Mouse (Mus musculus) kidney, adult 9 months (tissue): Measurements from ENCODE around the gene Tmpo.

ENCODE experiments used
- DNase-seq: peaks from one replicate; pipeline ENCODE4 v3.0.0; 2022

The Tmpo gene

DNA sequence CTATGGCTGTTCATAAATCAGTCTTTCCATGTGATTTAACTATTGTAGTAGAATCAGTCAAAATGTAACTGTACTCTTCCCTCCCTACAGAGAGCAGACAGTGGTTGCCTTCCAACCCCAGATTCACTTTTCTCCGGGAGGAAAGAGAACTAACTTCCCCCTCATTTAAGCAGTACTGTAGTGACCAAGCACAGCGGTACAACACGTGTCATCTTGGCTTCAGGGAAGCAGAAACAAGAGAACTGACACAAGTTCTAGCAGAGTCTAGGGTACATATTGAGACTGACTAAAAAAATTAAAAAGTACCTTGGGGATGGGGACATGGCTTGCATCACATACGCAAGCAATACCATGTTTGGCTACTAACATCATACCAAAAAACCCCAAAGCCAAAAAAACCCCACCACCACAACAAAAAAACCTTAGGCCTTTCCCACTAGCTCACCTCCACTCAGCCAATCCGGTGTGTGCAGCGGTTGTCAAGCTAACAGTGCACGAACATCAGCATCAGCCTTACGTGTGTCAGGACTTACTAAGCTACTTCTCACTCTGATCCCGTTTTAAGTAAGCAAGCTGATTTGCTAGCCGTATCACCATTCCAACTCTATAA lies 27.1 kb downstream of the Tmpo start:
- DNase-seq, result no peak

DNA sequence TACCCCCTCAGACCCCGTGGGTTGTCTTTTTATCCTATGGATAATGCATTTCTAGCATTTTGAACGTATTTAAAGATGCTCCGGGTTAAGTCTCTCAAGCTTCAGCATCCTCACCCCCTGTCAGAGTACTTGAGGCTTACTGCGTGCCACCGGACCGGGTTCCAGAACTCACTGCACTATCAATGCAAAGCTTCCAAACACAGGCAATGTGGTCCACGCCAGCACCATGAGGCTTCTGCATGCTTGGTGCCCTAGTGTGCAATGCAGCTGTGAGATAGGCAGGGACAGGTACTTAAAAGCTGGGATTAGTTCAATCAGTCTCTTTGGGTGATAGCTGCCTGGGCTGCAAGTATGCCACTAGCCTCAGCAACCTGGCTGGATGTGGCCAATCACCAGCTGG lies 35.7 kb downstream of the Tmpo start:
- no peak for DNase-seq

DNA sequence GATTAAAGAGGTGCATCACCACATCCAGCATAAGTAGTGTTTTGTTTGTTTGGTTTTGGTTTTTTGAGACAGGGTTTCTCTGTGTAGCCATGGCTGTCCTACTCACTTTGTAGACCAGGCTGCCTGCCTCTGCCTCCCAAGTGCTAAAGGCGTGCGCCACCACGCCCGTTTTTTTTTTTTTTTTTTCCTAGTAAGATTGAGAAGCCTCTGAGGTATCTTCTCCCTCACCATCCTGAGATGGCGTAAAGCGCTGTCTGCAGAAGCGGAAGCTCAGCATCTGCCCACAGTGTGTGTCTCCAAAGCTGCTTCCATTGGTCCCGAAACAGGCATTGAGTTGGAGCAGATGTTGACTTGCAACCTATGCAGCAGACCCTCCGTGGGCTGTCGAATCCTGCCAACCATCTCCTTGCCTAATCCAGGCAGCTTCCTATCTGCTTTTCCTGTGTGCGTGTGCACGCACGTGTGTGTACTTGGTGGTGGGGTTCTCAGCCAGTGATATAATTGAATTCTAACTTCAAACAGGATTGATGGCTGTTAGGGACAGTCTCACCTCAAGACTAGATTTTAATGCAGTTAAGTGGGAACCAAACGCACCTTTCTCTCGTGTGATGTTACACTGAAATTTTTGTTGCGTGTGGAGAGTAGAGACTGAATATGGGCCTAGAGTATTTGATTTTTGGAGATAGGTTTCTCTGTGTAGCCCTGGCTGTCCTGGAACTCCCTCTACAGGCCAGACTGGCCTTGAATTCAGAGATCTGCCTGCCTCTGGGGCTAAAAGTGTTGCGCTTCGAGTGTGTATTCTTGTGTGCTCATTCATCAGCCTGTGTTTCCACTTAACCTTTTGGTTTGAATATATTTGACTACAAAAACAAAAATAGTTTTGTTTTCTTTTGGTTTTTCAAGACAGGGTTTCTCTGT lies 37.5 kb downstream of the Tmpo start:
- no peak for DNase-seq

DNA sequence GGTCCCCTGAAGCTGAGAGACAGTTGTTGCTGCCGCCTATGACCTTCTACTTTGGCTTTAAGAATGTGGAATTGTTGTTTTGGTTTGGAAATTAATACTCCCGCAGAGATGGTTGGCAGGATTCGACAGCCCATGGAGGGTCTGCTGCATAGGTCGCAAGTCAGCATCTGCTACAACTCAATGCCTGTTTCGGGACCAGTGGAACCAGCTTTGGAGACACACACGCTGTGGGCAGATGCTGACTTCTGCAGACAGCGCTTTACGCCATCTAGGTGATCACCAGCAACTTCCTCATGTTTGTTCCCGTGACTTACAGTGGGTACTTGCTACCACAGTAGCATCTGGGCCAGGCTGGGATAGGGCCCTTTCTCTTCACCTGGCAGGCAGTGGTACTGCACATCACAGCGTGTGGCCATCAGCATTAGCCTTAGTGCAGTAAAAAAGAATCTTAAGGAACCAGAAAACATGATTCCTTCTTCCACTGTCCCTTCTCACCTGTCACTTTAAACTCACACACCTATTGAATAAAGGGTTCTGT lies 38.4 kb downstream of the Tmpo start:
- no peak for DNase-seq

DNA sequence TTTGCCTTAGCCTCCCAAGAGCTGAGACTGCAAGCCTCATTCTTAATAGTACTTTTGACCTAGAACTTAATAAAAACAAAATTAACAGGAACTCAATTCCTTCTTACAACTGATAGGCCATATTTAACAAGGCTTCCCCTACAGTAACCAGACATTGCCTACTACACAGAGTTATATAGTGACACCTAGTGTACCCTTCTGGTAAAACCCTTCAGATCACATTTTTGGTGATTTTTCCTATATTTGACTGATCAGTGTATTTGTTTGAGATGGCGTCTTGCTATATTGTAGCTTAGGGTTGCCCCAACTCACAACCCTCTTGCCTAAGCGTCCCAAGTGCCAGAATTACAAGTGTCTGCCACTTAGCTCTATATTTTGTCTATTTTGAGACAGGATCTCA lies 39.6 kb downstream of the Tmpo start:
- DNase-seq, result peak; percentile 72

DNA sequence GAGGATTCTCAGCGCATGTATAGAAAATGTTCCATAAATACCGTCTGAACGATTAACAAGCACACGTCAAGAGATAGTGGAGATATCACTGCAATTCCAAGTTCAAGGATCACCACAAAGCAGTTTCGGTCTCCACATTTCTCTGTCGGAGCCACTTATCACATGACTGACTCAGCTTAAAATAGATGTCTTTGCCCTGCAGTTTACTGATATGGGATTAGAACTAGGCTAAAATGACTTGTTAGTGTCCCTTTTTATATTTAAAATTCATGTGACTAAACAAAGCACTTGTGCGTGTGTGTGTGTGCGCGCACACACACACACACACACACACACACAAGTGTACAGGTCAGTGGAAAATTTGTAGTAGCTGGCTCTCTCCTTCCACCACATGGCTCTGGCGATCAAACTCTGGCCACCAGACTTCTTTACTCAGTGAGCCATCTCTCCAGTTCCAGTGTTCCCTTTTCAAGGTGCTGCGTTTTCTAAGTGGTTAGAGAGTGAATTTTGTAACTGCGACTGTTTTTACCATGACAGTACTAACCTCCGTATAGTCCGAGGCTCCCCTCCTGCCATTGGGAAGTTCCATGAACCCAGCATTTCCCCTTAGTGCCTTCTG lies 41.9 kb downstream of the Tmpo start:
- no peak for DNase-seq

DNA sequence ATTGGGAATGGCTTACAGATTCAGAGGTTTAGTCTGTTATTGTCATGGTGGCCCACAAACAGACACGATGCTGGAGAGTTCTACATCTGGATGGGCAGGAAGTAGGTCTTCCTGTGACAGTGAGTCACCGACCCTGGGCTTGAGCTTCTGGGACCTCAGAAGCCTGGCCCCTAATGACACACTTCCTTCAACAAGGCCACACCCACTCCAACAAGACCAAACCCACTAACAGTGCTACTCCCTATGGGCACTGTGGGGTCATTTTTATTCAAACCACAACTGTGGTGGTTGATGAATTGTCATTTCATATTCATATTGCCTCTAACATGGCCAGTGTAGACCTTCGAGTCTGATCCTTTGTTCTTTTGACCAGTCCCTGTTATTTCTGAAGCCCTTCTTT lies 42.8 kb downstream of the Tmpo start:
- DNase-seq, result no peak

DNA sequence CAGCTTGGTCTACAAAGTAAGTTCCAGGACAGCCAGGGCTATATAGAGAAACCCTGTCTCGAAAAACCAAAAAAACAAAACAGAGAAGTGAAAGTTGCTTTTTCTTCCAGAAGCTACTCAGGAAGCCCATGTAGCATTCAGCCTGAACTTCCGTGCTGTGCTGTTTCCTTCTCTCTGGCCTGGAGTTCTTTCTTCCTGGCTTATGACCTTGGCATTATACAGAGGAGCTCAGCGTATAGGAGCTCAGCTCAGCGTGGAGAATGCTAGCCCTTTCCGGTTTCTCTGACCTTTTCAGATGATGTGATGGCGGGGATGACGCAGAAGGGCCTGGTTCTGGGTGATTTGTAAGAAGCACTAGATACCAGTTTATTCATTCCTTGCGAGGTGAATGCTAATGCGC lies 43.7 kb downstream of the Tmpo start:
- DNase-seq, result no peak

DNA sequence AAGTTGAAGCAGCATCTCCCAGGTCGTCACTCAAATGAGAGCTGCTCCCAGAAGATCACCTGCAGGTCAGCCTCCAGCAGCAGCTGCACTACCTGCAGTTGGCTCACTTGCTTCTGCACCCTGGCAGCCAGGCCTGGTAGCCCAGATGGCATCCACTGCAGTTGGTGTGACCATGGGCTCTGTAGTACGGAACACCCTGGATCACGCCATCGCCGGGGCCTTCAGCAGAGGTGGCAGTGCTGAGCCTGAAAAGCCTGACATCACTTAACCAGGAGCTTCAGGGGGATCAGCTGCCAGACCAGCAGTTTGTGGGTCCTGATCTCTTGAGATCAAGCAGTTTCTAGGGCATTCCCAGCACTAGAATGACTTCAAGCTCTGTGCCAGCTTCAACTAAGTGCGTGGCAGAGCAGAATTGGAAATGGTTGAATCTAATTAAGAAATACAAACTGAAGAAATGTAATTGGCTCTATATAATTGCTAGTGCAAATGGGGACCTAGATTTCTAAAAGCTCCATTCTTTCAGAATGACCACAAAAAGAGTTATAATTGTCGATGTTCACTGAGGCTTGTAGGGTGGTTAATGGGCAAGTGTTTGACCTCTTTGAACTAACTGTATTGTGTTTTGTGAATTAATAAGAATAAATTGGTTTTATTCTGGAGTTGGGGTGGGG lies 45.7 kb downstream of the Tmpo start:
- no peak for DNase-seq

DNA sequence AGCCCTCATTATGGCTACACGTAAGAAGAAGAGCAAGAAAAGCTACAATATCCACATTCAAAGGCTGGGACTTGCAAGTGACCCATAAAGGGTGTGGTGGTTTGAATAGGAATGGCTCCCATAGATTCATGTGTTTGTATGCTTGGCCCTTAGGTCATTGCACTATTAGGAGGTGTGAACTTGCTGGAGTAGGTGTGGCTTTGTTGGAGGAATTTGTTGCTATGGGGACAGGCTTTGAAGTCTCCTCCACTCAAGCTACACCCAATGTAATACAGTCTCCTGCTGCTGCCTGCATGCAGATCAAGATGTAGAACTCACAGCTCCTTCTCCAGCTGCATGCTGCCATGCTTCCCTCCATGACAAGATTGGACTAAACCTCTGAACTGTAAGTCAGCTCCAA lies 49.5 kb downstream of the Tmpo start:
- no peak for DNase-seq

DNA sequence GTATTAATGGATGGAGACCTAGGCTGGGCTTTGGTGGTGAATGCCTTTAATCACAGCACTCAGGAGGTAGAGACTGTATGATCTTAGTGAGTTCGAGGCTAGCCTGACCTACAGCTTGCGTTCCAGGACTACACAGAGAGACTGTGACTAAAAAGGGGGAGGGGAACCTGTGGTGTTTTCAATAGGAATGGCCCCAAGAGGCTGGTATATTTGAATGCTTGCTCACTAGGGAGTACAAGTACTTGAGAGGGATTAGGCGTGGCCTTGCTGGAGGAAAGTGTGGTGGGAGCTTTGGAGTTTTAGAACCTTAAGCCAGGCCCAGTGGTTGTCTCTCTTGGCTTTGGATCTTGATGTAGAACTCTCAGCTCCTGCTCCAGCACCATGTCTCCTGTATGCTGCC lies 50.3 kb downstream of the Tmpo start:
- no peak for DNase-seq

DNA sequence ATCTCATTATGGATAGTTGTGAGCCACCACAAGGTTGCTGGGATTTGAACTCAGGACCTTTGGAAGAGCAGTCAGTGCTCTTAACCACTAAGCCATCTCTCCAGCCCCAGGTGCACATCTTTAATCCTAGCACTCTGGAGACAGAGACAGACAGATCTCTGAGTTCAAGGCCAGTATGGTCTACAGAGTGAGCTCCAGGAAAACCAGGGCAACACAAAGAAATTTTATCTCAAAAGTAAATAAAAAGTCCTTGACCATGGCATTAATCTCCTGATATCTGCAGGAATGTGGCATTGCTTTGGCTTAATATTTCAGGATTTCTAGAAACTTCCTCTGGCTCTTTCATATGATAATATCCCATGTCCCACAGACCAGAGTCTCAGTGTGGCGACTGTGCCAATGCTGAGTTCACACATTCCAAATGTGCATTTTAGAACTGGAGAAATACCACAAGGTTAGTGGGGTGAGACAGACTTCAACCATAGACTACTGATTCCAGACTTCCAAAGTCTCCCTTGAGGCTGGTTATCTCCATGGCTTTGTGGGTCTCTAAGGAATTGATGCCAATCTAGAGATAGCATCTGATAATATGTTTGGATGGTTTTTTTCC lies 52.5 kb downstream of the Tmpo start:
- DNase-seq, result peak; percentile 84

DNA sequence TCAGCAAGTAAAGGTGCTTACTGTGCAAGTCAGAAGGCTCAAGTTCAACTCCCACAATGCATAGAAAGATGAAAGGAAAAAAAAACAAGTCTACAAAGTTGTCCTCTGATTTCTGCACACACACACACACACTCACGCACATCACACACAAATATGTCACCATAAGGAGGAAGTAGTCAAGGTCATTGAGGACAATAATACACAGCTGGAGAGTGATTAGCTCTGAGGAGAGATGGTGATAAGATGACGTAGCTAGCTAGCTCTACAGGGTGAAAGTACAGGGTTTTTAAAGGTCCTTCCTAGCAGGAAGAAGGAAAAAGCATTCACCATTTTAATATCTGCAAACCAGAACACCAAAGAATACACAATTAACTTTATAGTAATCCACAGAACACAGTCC lies 53.7 kb downstream of the Tmpo start:
- no peak for DNase-seq

DNA sequence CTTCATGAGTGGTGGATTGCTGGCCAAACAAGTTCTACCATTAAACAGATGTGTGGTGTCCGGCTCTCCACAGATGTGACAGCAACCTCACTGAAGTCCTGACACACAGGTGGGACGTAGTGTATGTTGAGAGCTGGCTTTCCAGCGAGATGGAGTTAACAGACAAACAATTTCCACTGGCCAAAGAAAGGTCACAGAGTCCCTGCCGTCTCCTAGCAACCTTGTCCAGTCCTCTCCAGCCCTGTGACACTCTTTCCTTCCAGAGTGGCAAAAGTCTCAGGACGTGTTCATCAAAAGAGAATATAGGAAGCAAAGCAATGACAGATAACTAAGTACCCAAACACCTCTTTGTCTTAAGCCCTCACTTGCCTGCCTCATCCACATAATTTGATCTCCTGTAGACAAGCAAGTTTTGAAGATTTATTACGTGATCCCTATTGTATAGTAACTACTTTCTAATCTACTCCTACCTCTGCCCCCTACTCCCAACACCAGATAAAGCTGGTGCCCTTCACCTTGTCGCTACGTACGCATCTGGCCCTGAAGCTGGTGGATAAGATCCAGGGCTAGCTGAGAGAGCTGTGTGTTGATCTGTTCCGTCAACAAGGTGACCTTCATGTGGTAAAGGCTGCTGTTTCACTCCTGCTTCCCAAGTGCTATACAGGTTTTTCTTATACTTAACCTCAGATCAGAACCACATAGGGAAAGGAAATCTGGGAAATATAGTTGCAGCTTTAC lies 54.3 kb downstream of the Tmpo start:
- peak; percentile 54 for DNase-seq

DNA sequence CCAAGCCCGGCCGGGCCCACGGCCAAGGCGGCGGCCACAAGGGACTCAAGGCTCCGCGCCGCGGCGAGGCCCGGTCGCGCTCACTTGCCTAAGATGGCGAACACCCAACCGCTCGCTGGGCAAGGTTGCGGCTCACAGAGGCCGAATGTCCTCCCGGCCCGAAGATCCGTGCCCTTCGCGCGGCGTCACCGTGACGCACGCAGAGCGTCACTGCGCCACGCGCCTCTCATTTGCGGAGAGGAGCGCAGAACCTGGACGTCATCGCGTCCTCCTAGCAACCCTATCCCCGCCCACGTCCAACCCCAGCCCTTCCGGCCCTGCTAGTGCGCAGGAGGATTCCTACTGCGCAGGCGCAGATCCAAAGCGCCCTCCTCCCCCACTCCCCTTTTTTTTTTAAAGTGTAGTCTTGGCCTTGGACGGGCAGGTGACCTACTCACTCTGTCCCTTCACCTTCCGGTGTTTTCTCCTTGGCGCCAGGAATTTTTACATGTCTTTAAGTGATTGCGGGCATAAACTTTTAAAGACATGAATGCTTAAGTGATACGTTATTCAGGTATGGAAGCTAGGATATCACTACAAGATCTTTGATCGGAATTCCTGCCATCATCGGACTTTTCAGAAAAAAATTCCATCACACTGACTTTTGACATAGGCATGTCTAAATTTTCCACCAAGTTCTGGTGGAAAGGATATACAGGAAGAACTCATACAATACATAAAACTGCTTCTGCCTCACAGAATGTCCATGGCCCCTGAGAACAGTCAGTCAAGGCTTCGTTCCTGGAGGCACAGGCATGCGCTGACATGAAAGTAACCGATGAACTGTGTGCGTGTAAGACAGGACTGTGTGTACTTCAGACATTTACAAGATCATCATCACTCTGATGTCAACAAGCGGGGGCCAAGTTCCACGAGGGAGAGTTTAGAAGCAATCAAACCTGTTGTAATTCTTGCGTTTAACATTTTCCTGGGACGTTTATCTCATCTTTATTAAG lies 57.0 kb downstream of the Tmpo start, which contains the start of gene Slc25a3:
TSS of gene Slc25a3 (minus strand) at position 232 of the 995 bp plus-strand sequence.
- DNase-seq, result peak; percentile 98

DNA sequence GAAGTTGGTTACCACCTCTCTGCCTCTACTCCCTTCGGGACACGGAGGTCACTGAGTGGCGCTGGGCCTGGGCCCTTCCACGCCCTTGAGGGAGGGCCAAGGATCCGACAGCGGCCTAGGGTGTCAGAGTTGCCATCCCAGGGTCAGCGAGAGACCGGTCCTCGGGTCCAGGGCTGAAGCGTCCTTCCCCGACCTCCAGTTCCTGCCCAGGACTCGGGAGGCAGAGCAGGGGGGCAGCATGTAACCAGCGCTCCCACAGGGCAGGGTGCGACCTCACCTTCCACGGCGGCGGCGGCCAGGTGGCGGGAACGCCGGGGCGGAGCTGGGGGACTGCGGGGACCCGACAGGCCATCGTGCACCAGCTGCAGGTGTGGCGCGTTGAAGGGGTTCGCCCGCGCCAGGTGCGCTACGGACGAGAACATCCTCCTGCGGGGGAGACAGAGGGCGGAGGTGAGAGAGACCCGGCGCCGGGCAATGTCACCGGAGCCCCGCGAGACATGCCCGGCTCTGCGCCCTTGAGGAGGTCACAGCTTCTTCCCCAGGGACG lies 57.8 kb downstream of the Tmpo start:
- peak; percentile 65 for DNase-seq

DNA sequence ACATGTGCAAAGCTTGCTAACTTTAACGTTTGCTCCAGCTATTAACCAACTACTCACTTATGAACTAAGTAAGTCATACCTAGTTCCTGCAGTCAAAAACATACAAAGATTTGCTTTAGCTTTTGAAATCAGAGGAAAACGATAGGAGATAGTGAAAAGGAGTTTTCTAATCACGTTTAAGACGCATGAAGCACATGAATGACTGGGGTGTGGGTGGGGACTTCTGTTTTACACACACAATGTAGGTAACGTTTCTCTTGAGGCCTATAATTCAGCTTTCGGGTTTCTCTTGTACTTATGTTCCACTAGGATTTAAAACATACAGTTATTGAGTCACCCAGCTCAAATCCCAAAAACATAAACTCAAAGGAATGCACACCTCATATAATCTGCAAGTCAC lies 58.5 kb downstream of the Tmpo start:
- no peak for DNase-seq

DNA sequence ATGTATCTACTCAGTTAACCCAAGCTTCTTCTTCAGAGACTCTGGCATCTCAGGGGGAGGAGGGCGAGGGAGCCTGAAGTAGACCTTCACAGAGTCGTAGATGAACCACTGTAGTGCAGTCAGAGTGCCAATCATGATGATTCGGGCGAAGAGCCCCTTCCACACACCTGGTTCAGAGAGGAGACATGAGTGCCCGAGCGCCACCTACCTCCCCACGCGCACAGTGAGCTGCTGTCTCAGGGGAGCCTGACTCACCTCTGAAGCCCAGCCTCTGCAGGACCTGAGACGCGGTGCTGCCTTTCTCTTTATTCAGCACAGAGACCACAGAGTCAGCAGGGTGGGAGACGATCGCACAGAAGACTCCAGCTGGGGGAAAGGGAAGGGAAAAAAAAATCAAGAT lies 64.2 kb downstream of the Tmpo start:
- no peak for DNase-seq

DNA sequence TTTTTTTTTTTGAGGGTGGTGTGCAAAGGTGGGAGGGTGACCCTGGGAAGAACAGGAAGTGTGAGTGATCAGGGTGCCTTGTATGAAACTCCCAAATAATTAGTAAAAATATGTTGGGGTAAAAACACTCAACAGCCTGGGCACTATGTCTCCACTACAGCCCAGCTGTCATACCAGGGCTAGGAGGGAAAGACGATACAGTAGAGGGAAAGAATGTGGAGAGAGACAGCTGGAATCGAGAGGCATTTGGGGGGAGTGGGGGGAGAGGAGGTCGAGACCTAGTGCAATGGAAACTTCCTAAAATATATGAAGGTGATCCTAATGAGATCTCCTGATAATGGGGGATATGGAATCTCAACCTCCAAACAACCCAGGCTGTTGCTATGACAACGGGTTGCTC lies 71.3 kb downstream of the Tmpo start:
- DNase-seq, result no peak

DNA sequence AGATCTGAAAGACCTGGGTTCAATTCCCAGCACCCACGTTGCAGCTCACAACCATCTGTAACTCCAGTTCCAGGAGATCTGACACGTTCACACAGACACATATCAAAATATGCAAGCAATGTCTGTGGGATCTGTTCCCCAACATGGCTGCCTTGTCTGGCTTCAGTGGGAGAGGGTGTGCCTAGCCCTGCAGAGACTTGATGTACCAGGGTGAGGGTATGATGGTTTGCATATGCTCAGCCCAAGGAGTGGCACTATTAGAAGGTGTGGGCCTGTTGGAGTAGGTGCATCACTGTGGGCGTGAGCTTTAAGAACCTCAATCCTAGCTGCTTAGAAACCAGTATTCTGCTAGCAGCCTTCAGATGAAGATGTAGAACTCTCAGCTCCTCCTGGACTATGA lies 75.1 kb downstream of the Tmpo start:
- no peak for DNase-seq
